Mouse (Mus musculus) forebrain, embryonic 13.5 days (tissue): ENCODE data around the gene Stat4. TPM values are rescaled to one million over a fixed set of nuclear protein-coding genes. Genes with fewer than 3 reads are reported as not detected.
A peak's percentile ranks its signal among the peaks of the same experiment; 100 is the strongest.

Source experiments
- ATAC-seq: fragments of 200-750 bp; cut with Nextera tagmentation; 2 replicates; pipeline ENCODE4 v1.8.0; 2017
- H3K27ac ChIP-seq: fragments of 300-500 bp; sonication (generic); 2 replicates; pipeline ENCODE4 v1.5.1; 2015; ENCODE audit warnings: inconsistent platforms, mild to moderate bottlenecking, moderate library complexity
- H3K27me3 ChIP-seq: fragments of 300-500 bp; sonication (generic); 2 replicates; pipeline ENCODE4 v1.6.1; 2015; ENCODE audit warnings: mild to moderate bottlenecking, inconsistent platforms
- H3K36me3 ChIP-seq: fragments of 300-500 bp; sonication (generic); 2 replicates; pipeline ENCODE4 v1.6.1; 2015; ENCODE audit warnings: mild to moderate bottlenecking, inconsistent platforms; ENCODE audit not compliant: poor library complexity, severe bottlenecking
- H3K4me1 ChIP-seq: fragments of 300-500 bp; sonication (generic); 2 replicates; pipeline ENCODE4 v1.6.1; 2015; ENCODE audit warnings: inconsistent platforms
- H3K4me2 ChIP-seq: fragments of 300-500 bp; sonication (generic); 2 replicates; pipeline ENCODE4 v1.6.1; 2015; ENCODE audit warnings: inconsistent platforms, mild to moderate bottlenecking, moderate library complexity
- H3K4me3 ChIP-seq: fragments of 300-500 bp; sonication (generic); 2 replicates; pipeline ENCODE4 v1.5.1; 2015; ENCODE audit warnings: mild to moderate bottlenecking, inconsistent platforms
- H3K9ac ChIP-seq: fragments of 300-500 bp; sonication (generic); 2 replicates; pipeline ENCODE4 v1.6.1; 2015; ENCODE audit warnings: mild to moderate bottlenecking, inconsistent platforms
- H3K9me3 ChIP-seq: fragments of 300-500 bp; sonication (generic); replicated peaks from 2 replicates; pipeline ENCODE4 v1.6.1; 2016; ENCODE audit warnings: inconsistent platforms
- WGBS: fragments of 180-500 bp; shearing (Covaris S2); methylation state at CpG from one replicate; pipeline ENCODE4 v1.1.7; 2015; 5-methylcytosine and 5-hydroxymethylcytosine counted together
- polyA plus RNA-seq: library from polyadenylated mRNA; unstranded; fragments of >200 nt; fragmentation: Nextera tagmentation; extraction: Ambion mirVana; gene quantifications from 2 replicates; pipeline ENCODE4 v1.2.1, GENCODE M21; 2015

Stat4 gene
- polyA plus RNA-seq, 1 experiment from 2014 or later, result 2.9 TPM

GRCm38 (mm10) chr1:52113666-52114069 is 126.7 kb downstream of the Stat4 start:
- Histone ChIP-seq H3K9ac (peak overlapping the region; percentile 58), H3K4me1 (peaks cover 4% of the 10 kb centered on the region), H3K36me3 (no peaks in the 10 kb centered on the region), H3K9me3 (no peaks in the 10 kb centered on the region), H3K4me3 (peak overlapping the region; percentile 30), H3K4me2 (peak overlapping the region; percentile 61), H3K27me3 (no peaks in the 10 kb centered on the region), H3K27ac (peak overlapping the region; percentile 63)
- under 1% methylated on average over 32 of the region's 32 CpGs for WGBS
- ATAC-seq, result peak; percentile 97

- Histone ChIP-seq H3K4me3 (no peak overlapping the region), H3K9ac (no peak overlapping the region), H3K4me2 (no peak overlapping the region), H3K27me3 (no peaks in the 10 kb centered on the region), H3K36me3 (no peaks in the 10 kb centered on the region), H3K4me1 (peaks cover 14% of the 10 kb centered on the region), H3K27ac (no peak overlapping the region), H3K9me3 (no peaks in the 10 kb centered on the region)
- ATAC-seq, result no peak
- WGBS, result 77% methylated on average over 3 of the region's 3 CpGs
Measured at GRCm38 (mm10) chr1:52116441-52116840, 129.5 kb downstream of the Stat4 start.

GRCm38 (mm10) chr1:52117777-52118176 is 130.8 kb downstream of the Stat4 start:
- Histone ChIP-seq H3K9me3 (no peaks in the 10 kb centered on the region), H3K4me2 (no peak overlapping the region), H3K4me1 (peaks cover 14% of the 10 kb centered on the region), H3K27me3 (no peaks in the 10 kb centered on the region), H3K27ac (no peak overlapping the region), H3K9ac (no peak overlapping the region), H3K4me3 (no peak overlapping the region), H3K36me3 (no peaks in the 10 kb centered on the region)
- no peak for ATAC-seq
- WGBS, result 92% methylated on average over 1 of the region's 1 CpGs

GRCm38 (mm10) chr1:52118860-52119591 is 132.1 kb downstream of the Stat4 start, which contains the start of gene Stat1:
Gene Stat1 (plus strand): TSS chr1:52119440.
- H3K27ac ChIP-seq, result peak within 1 kb of the TSS; percentile 53; the same call in 1 of the 2 replicates

GRCm38 (mm10) chr1:52119691-52120090 is 132.7 kb downstream of the Stat4 start:
- peak overlapping the region; percentile 84 for H3K4me3 ChIP-seq
- peaks cover 10% of the 10 kb centered on the region for H3K4me1 ChIP-seq
- WGBS, result 1% methylated on average over 20 of the region's 20 CpGs
- H3K9ac ChIP-seq, result peak overlapping the region; percentile 77
- ATAC-seq, result peak; percentile 39
- no peaks in the 10 kb centered on the region for H3K27me3 ChIP-seq
- peak overlapping the region; percentile 77 for H3K4me2 ChIP-seq
- H3K27ac ChIP-seq, result no peak overlapping the region
- H3K9me3 ChIP-seq, result no peaks in the 10 kb centered on the region
- no peaks in the 10 kb centered on the region; the same call in 1 of the 2 replicates for H3K36me3 ChIP-seq

More at GRCm38 (mm10) chr1:52118860-52119591, 132.1 kb downstream of the Stat4 start, which contains the start of gene Stat1:
- peak; percentile 97 for ATAC-seq
- H3K9ac ChIP-seq, result peak within 1 kb of the TSS; percentile 77
- no peaks in the 10 kb centered on the region for H3K27me3 ChIP-seq
- H3K4me1 ChIP-seq, result peaks cover 10% of the 10 kb centered on the region
- peak within 1 kb of the TSS; percentile 84 for H3K4me3 ChIP-seq
- H3K9me3 ChIP-seq, result no peaks in the 10 kb centered on the region
- 4% methylated on average over 37 of the region's 37 CpGs for WGBS
- no peaks in the 10 kb centered on the region for H3K36me3 ChIP-seq
- H3K4me2 ChIP-seq, result peak within 1 kb of the TSS; percentile 77

GRCm38 (mm10) chr1:52120191-52120590 is 133.2 kb downstream of the Stat4 start:
- Histone ChIP-seq H3K4me1 (peaks cover 10% of the 10 kb centered on the region), H3K4me2 (peak overlapping the region; percentile 77), H3K9me3 (no peaks in the 10 kb centered on the region), H3K4me3 (peak overlapping the region; percentile 84), H3K9ac (peak overlapping the region; percentile 77; the same call in 1 of the 2 replicates), H3K27me3 (no peaks in the 10 kb centered on the region), H3K36me3 (no peaks in the 10 kb centered on the region; the same call in 1 of the 2 replicates), H3K27ac (no peak overlapping the region)
- ATAC-seq, result no peak
- 35% methylated on average over 10 of the region's 10 CpGs for WGBS

GRCm38 (mm10) chr1:52121052-52121451 is 134.1 kb downstream of the Stat4 start:
- Histone ChIP-seq H3K9me3 (no peaks in the 10 kb centered on the region), H3K27ac (no peak overlapping the region), H3K4me1 (peaks cover 10% of the 10 kb centered on the region), H3K36me3 (no peaks in the 10 kb centered on the region; the same call in 1 of the 2 replicates), H3K4me2 (no peak overlapping the region), H3K4me3 (no peak overlapping the region), H3K27me3 (no peaks in the 10 kb centered on the region), H3K9ac (no peak overlapping the region)
- no peak for ATAC-seq
- 87% methylated on average over 3 of the region's 3 CpGs for WGBS

GRCm38 (mm10) chr1:52124818-52125217 is 137.9 kb downstream of the Stat4 start:
- ATAC-seq, result no peak
- Histone ChIP-seq H3K9ac (no peak overlapping the region), H3K4me2 (no peak overlapping the region), H3K9me3 (no peaks in the 10 kb centered on the region), H3K36me3 (peaks cover 11% of the 10 kb centered on the region), H3K27me3 (no peaks in the 10 kb centered on the region), H3K4me1 (peaks cover 11% of the 10 kb centered on the region), H3K27ac (no peak overlapping the region), H3K4me3 (no peak overlapping the region)
- WGBS, result 72% methylated on average over 3 of the region's 3 CpGs

- Histone ChIP-seq H3K9ac (no peak overlapping the region), H3K4me1 (0 out of 2 replicates have a peak, but pooled peaks cover 2% of the 10 kb centered on the region), H3K4me3 (no peak overlapping the region), H3K9me3 (no peaks in the 10 kb centered on the region), H3K27me3 (no peaks in the 10 kb centered on the region), H3K27ac (no peak overlapping the region), H3K4me2 (no peak overlapping the region), H3K36me3 (peaks cover 11% of the 10 kb centered on the region)
- no peak for ATAC-seq
- 92% methylated on average over 6 of the region's 6 CpGs for WGBS
Measured at GRCm38 (mm10) chr1:52127350-52127749, 140.4 kb downstream of the Stat4 start.

- Histone ChIP-seq H3K27ac (no peak overlapping the region), H3K4me2 (no peak overlapping the region), H3K36me3 (peaks cover 17% of the 10 kb centered on the region), H3K9ac (no peak overlapping the region), H3K9me3 (no peaks in the 10 kb centered on the region), H3K27me3 (no peaks in the 10 kb centered on the region), H3K4me3 (no peak overlapping the region), H3K4me1 (0 out of 2 replicates have a peak, but pooled peaks cover 2% of the 10 kb centered on the region)
- 73% methylated on average over 6 of the region's 6 CpGs for WGBS
- no peak for ATAC-seq
Measured at GRCm38 (mm10) chr1:52129794-52130193, 142.8 kb downstream of the Stat4 start.

- Histone ChIP-seq H3K4me1 (0 out of 2 replicates have a peak, but pooled peaks cover 2% of the 10 kb centered on the region), H3K4me2 (no peak overlapping the region), H3K27me3 (no peaks in the 10 kb centered on the region), H3K36me3 (peaks cover 12% of the 10 kb centered on the region), H3K27ac (no peak overlapping the region), H3K4me3 (no peak overlapping the region), H3K9me3 (no peaks in the 10 kb centered on the region), H3K9ac (no peak overlapping the region)
- ATAC-seq, result no peak
- WGBS, result 85% methylated on average over 11 of the region's 11 CpGs
Measured at GRCm38 (mm10) chr1:52131787-52132377, 144.9 kb downstream of the Stat4 start.

- Histone ChIP-seq H3K4me2 (no peak overlapping the region), H3K4me1 (0 out of 2 replicates have a peak, but pooled peaks cover 2% of the 10 kb centered on the region), H3K27me3 (no peaks in the 10 kb centered on the region), H3K9ac (no peak overlapping the region), H3K36me3 (peaks cover 13% of the 10 kb centered on the region; the same call in 1 of the 2 replicates), H3K27ac (no peak overlapping the region), H3K4me3 (no peak overlapping the region), H3K9me3 (no peaks in the 10 kb centered on the region)
- ATAC-seq, result no peak
- 84% methylated on average over 8 of the region's 8 CpGs for WGBS
Measured at GRCm38 (mm10) chr1:52133254-52133653, 146.3 kb downstream of the Stat4 start.
